Mouse (Mus musculus): ENCODE measurements around the gene Mad1l1. TPM values are rescaled to one million over a fixed set of nuclear protein-coding genes. Genes with fewer than 3 reads are reported as not detected.
A peak's percentile ranks its signal among the peaks of the same experiment; 100 is the strongest.

The Mad1l1 gene
- polyA plus RNA-seq, 1 experiment from 2014 or later: 68.9 TPM

DNA sequence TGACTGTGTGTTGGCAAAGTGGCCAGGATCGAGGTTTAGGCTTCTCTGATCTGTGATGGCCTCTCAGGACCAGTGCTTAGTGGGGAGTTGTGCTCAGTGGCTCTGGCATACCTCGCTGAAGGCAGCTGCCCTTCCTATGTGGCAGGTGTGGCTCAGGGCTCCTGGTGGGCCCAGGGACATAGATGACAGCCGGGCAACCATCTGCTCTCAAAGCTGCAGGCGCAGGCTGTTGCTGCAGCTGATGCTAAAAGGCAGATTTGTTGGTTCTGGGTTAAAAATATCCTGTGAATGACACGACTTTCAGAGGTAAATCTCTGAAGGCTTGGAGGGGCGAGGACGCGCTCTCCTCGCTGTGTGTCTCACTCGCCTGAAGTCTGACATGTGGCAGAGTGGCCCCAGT lies 299.6 kb downstream of the Mad1l1 start:
- no peaks in the 10 kb centered on the region for H3K27me3 ChIP-seq (ENCODE audit: low read depth, poor library complexity, severe bottlenecking)
- no peak for DNase-seq (ENCODE audit: low spot score)
- H3K36me3 ChIP-seq: no peaks in the 10 kb centered on the region
- no peak overlapping the region for H3K4me3 ChIP-seq
- H3K4me1 ChIP-seq: peaks cover 20% of the 10 kb centered on the region
- no peaks in the 10 kb centered on the region for H3K9me3 ChIP-seq (replicated peaks)
- no peak overlapping the region for H3K27ac ChIP-seq
- 88% methylated on average over 10 of the region's 10 CpGs for WGBS

DNA sequence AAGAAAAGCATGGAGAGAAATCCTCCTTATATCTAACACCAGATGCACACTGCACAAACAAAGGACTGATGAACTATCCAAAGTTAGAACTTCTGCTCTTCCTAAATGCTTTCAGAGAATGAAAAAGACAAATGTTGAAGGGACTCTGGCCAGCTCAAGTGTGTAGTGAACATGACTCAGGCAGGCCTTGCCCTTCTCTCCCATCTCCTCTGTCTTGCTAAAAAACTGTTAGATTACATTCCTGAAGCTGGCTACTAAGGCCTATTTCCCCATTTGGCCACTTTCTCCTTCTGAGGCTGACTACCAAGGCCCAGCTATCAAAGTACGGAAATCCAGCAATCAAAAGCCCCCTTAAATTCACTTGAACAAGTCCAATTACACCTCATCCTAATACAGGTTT lies 301.7 kb downstream of the Mad1l1 start:
- no peak for DNase-seq (ENCODE audit: low spot score)
- H3K4me1 ChIP-seq: peaks cover 17% of the 10 kb centered on the region
- no peaks in the 10 kb centered on the region for H3K36me3 ChIP-seq
- no peak overlapping the region for H3K27ac ChIP-seq
- WGBS: 90% methylated on average over 1 of the region's 1 CpGs
- H3K4me3 ChIP-seq: no peak overlapping the region
- H3K27me3 ChIP-seq (ENCODE audit: low read depth, poor library complexity, severe bottlenecking): no peaks in the 10 kb centered on the region
- H3K9me3 ChIP-seq (replicated peaks): no peaks in the 10 kb centered on the region

DNA sequence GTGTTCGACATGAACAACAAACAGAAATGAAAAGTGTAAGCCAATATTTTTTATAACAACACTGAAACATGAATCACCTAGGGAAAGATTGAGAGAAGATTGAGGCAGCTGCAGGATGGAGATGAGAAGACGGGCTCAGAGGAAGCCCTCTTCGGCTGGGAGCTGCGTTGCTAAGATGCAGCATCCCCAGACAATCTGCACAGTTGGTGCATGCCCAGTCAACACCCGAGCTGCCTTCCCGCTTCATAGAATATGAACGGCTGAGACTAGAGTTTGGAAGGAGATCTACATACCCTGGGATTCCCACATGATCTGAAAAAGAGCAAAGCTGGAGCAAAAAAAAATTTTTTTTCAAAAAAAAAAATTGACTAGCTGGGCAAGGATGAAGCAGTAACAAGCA lies 302.6 kb downstream of the Mad1l1 start:
- H3K4me1 ChIP-seq: peaks cover 14% of the 10 kb centered on the region
- no peaks in the 10 kb centered on the region for H3K27me3 ChIP-seq (ENCODE audit: low read depth, poor library complexity, severe bottlenecking)
- DNase-seq (ENCODE audit: low spot score): no peak
- H3K9me3 ChIP-seq (replicated peaks): no peaks in the 10 kb centered on the region
- no peaks in the 10 kb centered on the region for H3K36me3 ChIP-seq
- no peak overlapping the region for H3K4me3 ChIP-seq
- WGBS: 94% methylated on average over 7 of the region's 7 CpGs
- H3K27ac ChIP-seq: no peak overlapping the region

DNA sequence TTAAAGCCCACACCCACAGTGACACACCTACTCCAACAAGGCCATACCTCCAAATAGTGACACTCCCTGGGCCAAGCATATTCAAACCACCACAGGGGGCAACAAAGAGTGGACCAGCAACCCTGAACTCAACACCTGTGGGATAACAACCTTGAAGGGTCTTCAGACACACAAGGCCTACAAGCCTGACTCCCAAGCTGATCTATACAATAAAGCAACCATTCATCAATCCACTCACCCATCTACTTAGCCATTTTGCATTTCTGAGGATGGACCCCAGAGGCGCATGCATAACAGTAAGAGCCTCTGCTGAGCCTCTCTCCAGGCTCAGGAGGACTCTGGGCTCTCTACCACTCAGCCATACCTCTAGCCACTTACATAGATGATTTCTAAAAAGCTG lies 304.5 kb downstream of the Mad1l1 start:
- Histone ChIP-seq H3K36me3 (no peaks in the 10 kb centered on the region), H3K27ac (no peak overlapping the region), H3K27me3 (ENCODE audit: low read depth, poor library complexity, severe bottlenecking) (no peaks in the 10 kb centered on the region), H3K9me3 (replicated peaks) (no peaks in the 10 kb centered on the region), H3K4me3 (no peak overlapping the region), H3K4me1 (peaks cover 19% of the 10 kb centered on the region)
- no peak for DNase-seq (ENCODE audit: low spot score)
- 94% methylated on average over 1 of the region's 1 CpGs for whole genome bisulfite sequencing

DNA sequence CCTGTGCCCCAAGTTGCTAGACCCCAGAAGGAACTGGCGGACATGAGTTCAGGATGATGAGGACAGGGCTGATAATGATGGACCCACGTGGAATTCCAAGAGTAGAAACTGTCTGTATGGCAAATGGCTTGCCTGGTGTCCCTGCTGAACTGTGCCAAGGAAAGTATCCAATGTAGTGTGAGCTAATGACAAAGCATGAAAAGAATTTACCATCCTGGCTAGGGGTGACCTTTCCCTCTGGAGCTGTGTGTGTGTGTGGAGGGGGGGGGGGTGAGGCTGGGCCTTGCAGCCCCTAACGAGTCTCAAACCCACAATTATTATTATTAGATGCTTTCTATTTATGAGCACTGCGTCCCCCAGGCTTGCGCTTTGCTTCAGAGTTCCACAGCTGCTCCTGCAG lies 307.7 kb downstream of the Mad1l1 start:
- H3K27ac ChIP-seq: no peak overlapping the region

DNA sequence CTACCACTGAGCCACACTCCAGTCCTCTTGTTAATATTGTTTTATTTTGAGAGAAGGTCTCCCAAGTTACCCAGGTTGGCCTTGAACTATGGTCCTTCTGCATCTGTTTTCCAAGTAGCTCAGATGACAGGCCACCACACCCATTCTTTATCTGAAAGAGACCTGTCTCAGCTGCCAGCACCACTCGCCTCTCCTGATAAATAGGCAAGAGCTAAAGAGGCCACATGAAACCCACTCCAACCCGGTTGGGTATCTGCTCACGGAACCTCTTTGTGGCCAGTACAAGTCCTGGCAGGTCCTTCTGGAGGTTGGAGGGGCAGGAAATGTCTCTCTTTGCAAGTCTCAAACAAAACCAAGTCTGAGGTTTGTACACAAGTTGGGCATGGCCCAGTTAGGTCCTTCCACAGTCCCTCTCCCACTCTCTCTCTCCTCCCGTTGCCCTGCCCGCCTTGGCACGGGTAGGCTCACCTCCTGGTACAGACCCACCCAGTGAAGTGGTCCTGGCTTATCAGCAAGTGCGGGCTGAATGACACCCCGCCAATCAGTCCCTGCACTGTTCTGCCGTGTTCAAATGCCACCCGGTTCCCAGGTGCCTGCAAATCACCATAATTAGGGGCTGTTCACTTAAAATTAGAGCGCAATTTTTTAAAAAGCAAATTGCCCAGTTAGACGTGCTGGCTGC lies 308.9 kb downstream of the Mad1l1 start:
- no peak for DNase-seq (ENCODE audit: low spot score)
- H3K36me3 ChIP-seq: peaks cover 16% of the 10 kb centered on the region
- WGBS: 81% methylated on average over 12 of the region's 12 CpGs
- peaks cover 35% of the 10 kb centered on the region for H3K4me1 ChIP-seq
- H3K27ac ChIP-seq: no peak overlapping the region; the same call in 1 of the 2 replicates
- no peaks in the 10 kb centered on the region for H3K27me3 ChIP-seq (ENCODE audit: low read depth, poor library complexity, severe bottlenecking)
- H3K9me3 ChIP-seq (replicated peaks): no peaks in the 10 kb centered on the region
- no peak overlapping the region for H3K4me3 ChIP-seq

More for the DNA sequence above, 307.7 kb downstream of the Mad1l1 start:
- no peaks in the 10 kb centered on the region for H3K27me3 ChIP-seq (ENCODE audit: low read depth, poor library complexity, severe bottlenecking)
- no peak overlapping the region for H3K4me3 ChIP-seq
- H3K9me3 ChIP-seq (replicated peaks): no peaks in the 10 kb centered on the region
- peaks cover 23% of the 10 kb centered on the region for H3K4me1 ChIP-seq
- DNase-seq (ENCODE audit: low spot score): no peak
- 76% methylated on average over 5 of the region's 5 CpGs for WGBS
- H3K36me3 ChIP-seq: peaks cover 5% of the 10 kb centered on the region

DNA sequence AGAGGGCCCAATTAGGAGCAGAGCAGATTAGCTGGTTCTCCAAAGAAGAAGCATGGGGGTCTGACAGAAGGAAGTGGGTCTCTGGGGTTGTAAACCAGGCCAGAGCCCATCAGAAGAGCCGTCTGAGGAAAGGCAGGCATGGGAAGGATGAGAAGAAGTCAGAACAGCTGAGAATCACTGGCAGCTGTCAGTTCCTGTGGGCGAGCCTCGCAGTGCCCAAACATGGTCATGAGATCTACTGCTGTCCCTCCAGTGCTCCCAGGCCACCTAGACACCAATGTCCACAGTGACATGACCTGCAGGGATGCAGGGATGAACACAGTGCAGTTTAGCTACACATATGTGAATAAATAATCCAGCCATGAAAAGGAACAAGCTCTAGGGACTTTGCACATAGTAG lies 310.9 kb downstream of the Mad1l1 start:
- Histone ChIP-seq H3K4me1 (peaks cover 35% of the 10 kb centered on the region), H3K9me3 (replicated peaks) (no peaks in the 10 kb centered on the region), H3K36me3 (peaks cover 16% of the 10 kb centered on the region), H3K27me3 (ENCODE audit: low read depth, poor library complexity, severe bottlenecking) (no peaks in the 10 kb centered on the region), H3K27ac (no peak overlapping the region), H3K4me3 (no peak overlapping the region)
- 81% methylated on average over 3 of the region's 3 CpGs for WGBS
- no peak for DNase-seq (ENCODE audit: low spot score)

DNA sequence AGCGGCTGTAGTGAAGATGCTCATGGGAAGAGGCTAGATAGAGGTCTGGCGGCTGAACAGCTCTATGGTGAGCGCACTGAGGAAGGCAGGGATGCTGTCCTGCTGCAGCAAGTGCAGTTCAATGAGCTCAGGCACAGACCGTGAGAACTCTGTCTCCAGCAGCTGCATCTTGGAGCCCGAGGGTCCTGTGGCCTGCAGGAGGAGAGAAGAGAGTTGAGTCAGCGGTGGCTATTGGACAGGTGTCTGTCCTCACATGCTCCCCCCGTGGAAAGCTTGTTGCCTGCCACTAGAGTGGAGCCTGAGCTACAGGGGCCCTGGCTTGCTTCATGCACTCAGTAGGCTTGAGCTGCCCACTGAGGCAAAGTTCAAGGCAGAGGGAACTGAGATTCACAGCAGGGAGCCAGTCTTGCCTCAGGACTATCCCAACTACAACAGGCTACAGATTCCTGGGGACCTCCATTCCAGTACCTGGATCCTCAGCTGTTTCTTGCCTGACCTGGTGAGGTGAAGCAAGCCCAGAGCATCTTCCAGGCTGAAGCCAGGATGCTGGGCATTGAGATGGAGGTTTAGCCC lies 312.2 kb downstream of the Mad1l1 start:
- Histone ChIP-seq H3K27me3 (ENCODE audit: low read depth, poor library complexity, severe bottlenecking) (no peaks in the 10 kb centered on the region), H3K4me1 (peaks cover 33% of the 10 kb centered on the region), H3K36me3 (peaks cover 16% of the 10 kb centered on the region), H3K4me3 (no peak overlapping the region), H3K27ac (no peak overlapping the region), H3K9me3 (replicated peaks) (no peaks in the 10 kb centered on the region)
- 73% methylated on average over 7 of the region's 7 CpGs for WGBS
- no peak for DNase-seq (ENCODE audit: low spot score)

DNA sequence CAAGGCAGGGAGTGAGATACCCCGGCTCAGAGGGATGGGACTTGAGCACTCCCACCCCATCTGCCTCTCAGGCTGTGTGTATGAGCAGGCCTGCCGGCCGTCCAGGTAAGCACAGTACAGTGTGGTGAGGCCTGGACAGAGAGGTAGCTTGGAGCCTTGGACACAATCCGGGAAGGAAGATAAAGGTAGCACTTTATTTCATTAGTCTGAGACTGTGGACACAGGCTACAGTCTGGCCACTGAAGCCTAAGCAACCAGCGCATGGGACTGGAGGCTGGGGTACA lies 312.9 kb downstream of the Mad1l1 start:
- DNase-seq (ENCODE audit: low spot score): no peak
- H3K27ac ChIP-seq: 0 out of 2 replicates have a peak overlapping the region, but pooled peaks have one; percentile 50
- H3K4me1 ChIP-seq: peaks cover 26% of the 10 kb centered on the region
- WGBS: 75% methylated on average over 5 of the region's 5 CpGs
- H3K4me3 ChIP-seq: no peak overlapping the region
- H3K9me3 ChIP-seq (replicated peaks): no peaks in the 10 kb centered on the region
- H3K36me3 ChIP-seq: peaks cover 16% of the 10 kb centered on the region
- no peaks in the 10 kb centered on the region for H3K27me3 ChIP-seq (ENCODE audit: low read depth, poor library complexity, severe bottlenecking)

DNA sequence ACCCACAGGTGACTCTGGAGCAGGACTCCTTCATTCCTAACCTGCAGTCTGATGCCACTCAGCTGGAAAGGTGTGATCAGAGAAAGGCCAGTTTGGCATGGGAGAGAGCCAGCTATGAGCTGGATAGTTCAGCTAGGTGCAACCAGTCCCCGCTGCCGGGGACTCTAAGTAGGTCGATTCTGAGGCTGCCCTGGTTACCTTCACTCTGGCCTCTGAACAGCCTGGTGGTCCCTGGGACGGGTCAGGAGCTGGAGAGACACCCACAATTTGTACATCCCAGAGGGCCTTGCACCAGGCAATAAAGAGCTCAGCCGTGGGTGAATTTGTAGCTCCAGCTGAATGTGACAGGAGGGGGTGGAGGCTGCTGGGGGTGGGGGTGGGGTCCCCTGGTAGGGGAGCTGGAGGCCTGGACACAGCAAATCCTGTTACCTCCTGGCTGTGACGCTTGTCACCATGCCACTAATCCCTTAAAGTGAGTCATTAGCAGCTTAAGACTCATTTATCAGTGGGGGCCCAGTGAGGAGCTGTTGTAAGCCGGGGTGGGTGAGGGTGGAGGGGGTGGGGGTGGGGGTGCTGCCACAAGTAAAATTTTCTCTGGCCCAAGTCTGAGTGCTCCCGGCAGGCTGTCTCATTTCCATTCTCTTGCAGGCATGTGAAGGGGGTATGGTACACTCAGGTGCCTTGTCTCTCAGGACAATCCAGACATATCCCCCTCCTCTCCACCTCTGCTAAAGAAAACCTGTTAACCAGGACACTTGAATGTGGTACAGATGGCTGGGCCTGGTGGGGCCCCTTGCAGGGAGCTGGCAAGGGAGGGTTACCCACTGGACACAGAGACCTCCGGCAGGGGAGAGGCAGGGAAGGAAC lies 313.5 kb downstream of the Mad1l1 start:
- no peak overlapping the region for H3K4me3 ChIP-seq
- H3K4me1 ChIP-seq: peaks cover 21% of the 10 kb centered on the region
- H3K27me3 ChIP-seq (ENCODE audit: low read depth, poor library complexity, severe bottlenecking): no peaks in the 10 kb centered on the region
- 35% methylated on average over 9 of the region's 9 CpGs for WGBS
- DNase-seq (ENCODE audit: low spot score): no peak
- H3K9me3 ChIP-seq (replicated peaks): no peaks in the 10 kb centered on the region
- H3K36me3 ChIP-seq: peaks cover 16% of the 10 kb centered on the region
- H3K27ac ChIP-seq: peak overlapping the region; percentile 50

DNA sequence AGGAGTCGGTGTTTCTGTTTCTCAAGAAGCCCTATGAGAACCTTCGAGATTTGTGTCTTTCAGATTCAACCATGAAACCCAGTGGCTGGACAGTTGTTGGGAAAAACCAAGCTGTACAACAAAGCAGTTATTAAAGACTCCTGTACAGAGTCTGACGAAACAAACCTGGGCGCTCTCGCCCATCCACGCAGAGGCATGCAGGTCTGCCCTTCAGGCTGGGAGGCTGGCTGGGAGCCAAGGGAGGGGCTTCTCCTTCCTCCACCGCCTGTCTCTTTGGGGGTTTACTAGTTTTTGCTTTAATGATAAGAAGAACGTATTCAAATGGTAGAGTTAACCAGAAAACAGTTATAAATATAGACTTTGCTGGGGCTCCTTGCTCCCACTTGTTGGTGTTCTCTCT lies 314.5 kb downstream of the Mad1l1 start:
- Histone ChIP-seq H3K27ac (no peak overlapping the region), H3K4me1 (peaks cover 20% of the 10 kb centered on the region), H3K27me3 (ENCODE audit: low read depth, poor library complexity, severe bottlenecking) (no peaks in the 10 kb centered on the region), H3K4me3 (no peak overlapping the region), H3K9me3 (replicated peaks) (no peaks in the 10 kb centered on the region), H3K36me3 (peaks cover 16% of the 10 kb centered on the region)
- 86% methylated on average over 8 of the region's 8 CpGs for WGBS
- no peak for DNase-seq (ENCODE audit: low spot score)

DNA sequence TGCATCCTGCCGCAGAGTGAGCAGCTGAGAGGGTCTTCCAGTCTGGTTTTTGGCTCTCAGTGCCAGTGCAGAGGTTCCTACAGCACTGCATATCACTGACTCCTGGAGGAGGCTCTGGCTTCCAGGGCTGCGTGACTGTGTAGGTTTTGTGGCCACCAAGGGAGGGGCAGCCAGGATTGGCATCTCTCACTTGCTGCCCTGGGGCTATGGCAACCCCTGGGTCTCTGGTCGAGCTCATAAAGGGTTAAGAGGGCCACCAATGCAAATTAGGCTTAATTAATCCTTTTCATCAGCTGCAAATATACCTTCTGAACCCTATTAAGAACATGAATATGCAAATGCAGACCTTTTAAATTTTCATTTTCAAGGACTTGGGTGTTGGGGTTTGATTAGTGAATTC lies 318.8 kb downstream of the Mad1l1 start:
- Histone ChIP-seq H3K36me3 (peaks cover 2% of the 10 kb centered on the region; the same call in 1 of the 2 replicates), H3K27me3 (ENCODE audit: low read depth, poor library complexity, severe bottlenecking) (no peaks in the 10 kb centered on the region), H3K4me1 (peaks cover 17% of the 10 kb centered on the region), H3K4me3 (no peak overlapping the region), H3K9me3 (replicated peaks) (no peaks in the 10 kb centered on the region), H3K27ac (no peak overlapping the region)
- no peak for DNase-seq (ENCODE audit: low spot score)
- 59% methylated on average over 3 of the region's 3 CpGs for WGBS

DNA sequence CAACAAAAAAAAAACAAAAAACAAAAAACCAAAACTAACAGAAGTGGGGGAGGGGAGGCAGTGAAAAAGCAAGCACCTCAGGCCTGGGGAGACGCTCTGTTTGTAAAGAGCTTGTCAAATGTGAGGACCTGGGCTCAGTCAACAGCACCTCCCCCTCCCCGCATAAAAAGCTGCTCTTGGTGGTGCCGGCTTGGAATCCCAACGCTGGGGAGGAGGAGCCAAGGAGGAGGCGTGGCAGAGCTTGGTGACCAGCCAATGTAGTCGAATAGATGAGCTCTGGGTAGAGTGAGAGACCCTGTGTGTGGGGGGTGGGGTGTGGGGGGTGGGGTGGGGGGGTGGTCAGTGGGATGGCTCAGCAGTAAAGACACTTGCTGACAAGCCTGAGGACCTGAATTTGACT lies 322.4 kb downstream of the Mad1l1 start:
- H3K27ac ChIP-seq: no peak overlapping the region
- no peak for DNase-seq (ENCODE audit: low spot score)
- no peaks in the 10 kb centered on the region for H3K27me3 ChIP-seq (ENCODE audit: low read depth, poor library complexity, severe bottlenecking)
- H3K4me1 ChIP-seq: peaks cover 17% of the 10 kb centered on the region
- WGBS: 30% methylated on average over 6 of the region's 6 CpGs
- H3K9me3 ChIP-seq (replicated peaks): no peaks in the 10 kb centered on the region
- H3K36me3 ChIP-seq: no peaks in the 10 kb centered on the region
- no peak overlapping the region for H3K4me3 ChIP-seq
